In genomic region chr14:52114101-52114500, GRCm38 (mm10) we compare ENCODE assay signal across 16 mouse cellular contexts.
"Had no signal": no experiment of that assay in that cellular context is flagged by ENCODE, and none has a peak within 500 bp of the region (broad histone marks: within the 10 kb centered on the region; RNA-seq: fewer than 3 reads in every experiment).

No protein-coding gene starts in this region.

- H3K9me3 ChIP-seq: midbrain, embryonic 10.5 days; midbrain, embryonic 12.5 days; neural tube, embryonic 12.5 days; stomach, embryonic 15.5 days had no signal

- ATAC-seq: midbrain, embryonic 16.5 days had no signal

- H3K27ac ChIP-seq: midbrain, embryonic 10.5 days; midbrain, embryonic 12.5 days; neural tube, embryonic 12.5 days; stomach, embryonic 15.5 days; stomach, postnatal 0 days had no signal

- H3K4me1 ChIP-seq: neural tube, embryonic 12.5 days; stomach, embryonic 15.5 days had no signal

- H3K9ac ChIP-seq: lung, embryonic 14.5 days; midbrain, embryonic 12.5 days; neural tube, embryonic 12.5 days; stomach, embryonic 15.5 days had no signal

- H3K36me3 ChIP-seq: midbrain, embryonic 10.5 days; midbrain, embryonic 12.5 days; neural tube, embryonic 12.5 days; stomach, embryonic 15.5 days had no signal

- DNase-seq: lung, adult 18-20 months; lung, embryonic 14.5 days; lung, postnatal 10 days; lung, postnatal 4 days; midbrain, embryonic 14.5 days; right cerebral cortex, postnatal 14 days; thymus, adult 2 months; thymus, postnatal 25 days; thymus, postnatal 4 days had no signal

- H3K4me3 ChIP-seq: midbrain, embryonic 10.5 days; midbrain, embryonic 12.5 days; myocyte; neural tube, embryonic 12.5 days; stomach, embryonic 15.5 days had no signal
